Mouse (Mus musculus) heart, adult 2 months (tissue): ENCODE measurements around the gene Neb.

Experiments used
- CTCF ChIP-seq: fragments of 200-600 bp; IDR thresholded peaks from 2 replicates; pipeline ENCODE4 v1.8.1; 2022; ENCODE audit warnings: antibody characterized with exemption, mild to moderate bottlenecking, moderate library complexity
- EP300 ChIP-seq: fragments of 200-500 bp; IDR thresholded peaks from 2 replicates; pipeline ENCODE4 v1.6.1; 2011; ENCODE audit warnings: low read depth, low read length, control low read depth; ENCODE audit not compliant: insufficient read depth

DNA sequence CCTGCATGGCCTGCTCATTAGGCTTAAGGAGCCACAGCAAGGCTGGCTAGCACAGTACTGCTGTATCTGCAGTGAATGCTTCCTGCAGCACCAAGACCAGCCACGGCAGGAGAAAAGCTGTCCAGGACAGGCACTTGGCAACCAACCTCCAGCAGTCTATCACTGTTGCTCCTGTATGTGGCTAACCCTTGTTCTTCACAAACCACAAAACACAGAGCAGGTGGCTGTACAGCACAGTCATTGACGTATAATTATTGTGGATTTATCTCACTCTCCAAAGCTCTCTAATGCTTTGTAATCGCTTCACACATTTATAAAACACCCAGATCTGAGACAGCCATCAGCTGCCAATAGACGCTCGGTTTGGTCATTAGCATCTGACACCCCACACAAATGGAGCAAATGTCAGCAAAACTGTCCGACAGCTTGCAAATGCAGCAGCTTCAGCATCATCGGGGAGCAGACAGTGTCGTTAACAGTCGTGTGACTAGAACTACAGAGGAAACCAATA, 129.9 kb downstream of the Neb start:
- TF ChIP-seq CTCF: no peak
- no peak for TF ChIP-seq EP300
